Mouse (Mus musculus) kidney, postnatal 0 days (tissue): Measurements from ENCODE around the gene Tle3. TPM values are rescaled to one million over a fixed set of nuclear protein-coding genes. Genes with fewer than 3 reads are reported as not detected.
A peak's percentile ranks its signal among the peaks of the same experiment; 100 is the strongest.

ENCODE experiments used
- ATAC-seq: fragments of 200-750 bp; cut with Nextera tagmentation; replicated peaks from 2 replicates; pipeline ENCODE4 v1.8.0; 2017; ENCODE audit warnings: low read depth, moderate number of reproducible peaks, moderate TSS enrichment, moderate library complexity; ENCODE audit not compliant: low FRiP score
- DNase-seq: peaks from one replicate; pipeline ENCODE4 v3.0.0-alpha.2; 2016; ENCODE audit warnings: low spot score
- H3K27ac ChIP-seq: fragments of 300-500 bp; sonication (generic); 2 replicates; pipeline ENCODE4 v1.5.1; 2014; ENCODE audit warnings: mild to moderate bottlenecking
- H3K27me3 ChIP-seq: fragments of 300-500 bp; sonication (generic); 2 replicates; pipeline ENCODE4 v1.6.1; 2014; ENCODE audit warnings: low read length, mixed read lengths; ENCODE audit not compliant: insufficient read depth
- H3K36me3 ChIP-seq: fragments of 300-500 bp; sonication (generic); 2 replicates; pipeline ENCODE4 v1.6.1; 2014; ENCODE audit warnings: low read length, mixed read lengths; ENCODE audit not compliant: insufficient read depth
- H3K4me1 ChIP-seq: fragments of 300-500 bp; sonication (generic); replicated peaks from 2 replicates; pipeline ENCODE4 v1.6.1; 2014; ENCODE audit warnings: antibody characterized with exemption, low read length, mixed read lengths; ENCODE audit not compliant: insufficient read depth
- H3K4me2 ChIP-seq: fragments of 300-500 bp; sonication (generic); 2 replicates; pipeline ENCODE4 v1.6.1; 2014; ENCODE audit warnings: mild to moderate bottlenecking, low read length, moderate library complexity, mixed read lengths
- H3K4me3 ChIP-seq: fragments of 300-500 bp; sonication (generic); replicated peaks from 2 replicates; pipeline ENCODE4 v1.5.1; 2014; ENCODE audit warnings: low read depth, low read length
- H3K9ac ChIP-seq: fragments of 300-500 bp; sonication (generic); 2 replicates; pipeline ENCODE4 v1.6.1; 2014; ENCODE audit warnings: low read depth, low read length
- H3K9me3 ChIP-seq: fragments of 300-500 bp; sonication (generic); replicated peaks from 2 replicates; pipeline ENCODE4 v1.6.1; 2016; ENCODE audit warnings: low read length, inconsistent platforms, mixed read lengths
- CTCF ChIP-seq: IDR thresholded peaks from 2 replicates; pipeline ENCODE4 v1.5.1; 2016; ENCODE audit warnings: antibody characterized with exemption, low read depth, mild to moderate bottlenecking, moderate library complexity
- WGBS: fragments of 180-500 bp; shearing (Covaris S2); extraction: QIAGEN DNeasy Blood & Tissue Kit; methylation state at CpG from one replicate; pipeline ENCODE4 v1.1.7; 2014; 5-methylcytosine and 5-hydroxymethylcytosine counted together
- polyA plus RNA-seq: library from polyadenylated mRNA; unstranded; fragments of >200 nt; fragmentation: Nextera tagmentation; extraction: Ambion mirVana; gene quantifications from 2 replicates; pipeline ENCODE4 v1.2.1, GENCODE M21; 2015

The Tle3 gene
- 22.0 and 22.9 TPM in 2 replicates for polyA plus RNA-seq

- DNase-seq (peak; percentile 99), ATAC-seq (peak; percentile 67)
- 1% methylated on average over 35 of the region's 35 CpGs for WGBS
- H3K4me2 ChIP-seq = peak within 1 kb of the TSS; percentile 92
- no peaks in the 10 kb centered on the region for H3K9me3 ChIP-seq
- peaks cover 50% of the 10 kb centered on the region for H3K4me1 ChIP-seq
- H3K9ac ChIP-seq = peak within 1 kb of the TSS; percentile 94
- H3K4me3 ChIP-seq = peak within 1 kb of the TSS; percentile 80
- no peaks in the 10 kb centered on the region for H3K27me3 ChIP-seq
- peaks cover 10% of the 10 kb centered on the region; the same call in 1 of the 2 replicates for H3K36me3 ChIP-seq
- peak within 1 kb of the TSS; percentile 94 for H3K27ac ChIP-seq
- peak; percentile 69 for TF ChIP-seq CTCF
Observed at GRCm38 (mm10) chr9:61371755-61372509, at the start of gene Tle3. Tle3 (plus strand) TSS chr9:61372366.

GRCm38 (mm10) chr9:61323221-61323620, 48.9 kb upstream of the Tle3 start:
- H3K36me3 ChIP-seq = no peaks in the 10 kb centered on the region
- 77% methylated on average over 5 of the region's 5 CpGs for WGBS
- no peak overlapping the region for H3K4me3 ChIP-seq
- TF ChIP-seq CTCF = no peak
- H3K27ac ChIP-seq = no peak overlapping the region
- H3K9ac ChIP-seq = no peak overlapping the region
- no peaks in the 10 kb centered on the region for H3K4me1 ChIP-seq
- H3K4me2 ChIP-seq = no peak overlapping the region
- no peak for DNase-seq
- ATAC-seq = no peak
- no peaks in the 10 kb centered on the region for H3K9me3 ChIP-seq
- 0 out of 2 replicates have a peak, but pooled peaks cover 4% of the 10 kb centered on the region for H3K27me3 ChIP-seq

- 80% methylated on average over 3 of the region's 3 CpGs for WGBS
- Histone ChIP-seq H3K9me3 (no peaks in the 10 kb centered on the region), H3K27ac (no peak overlapping the region), H3K27me3 (peaks cover 4% of the 10 kb centered on the region; the same call in 1 of the 2 replicates), H3K4me1 (no peaks in the 10 kb centered on the region), H3K4me3 (no peak overlapping the region), H3K36me3 (no peaks in the 10 kb centered on the region), H3K4me2 (no peak overlapping the region), H3K9ac (no peak overlapping the region)
- DNase-seq = no peak
- no peak for ATAC-seq
- TF ChIP-seq CTCF = no peak
Observed at GRCm38 (mm10) chr9:61323879-61324278, 48.3 kb upstream of the Tle3 start.

GRCm38 (mm10) chr9:61324354-61324753, 47.8 kb upstream of the Tle3 start:
- Histone ChIP-seq H3K36me3 (no peaks in the 10 kb centered on the region), H3K27me3 (peaks cover 4% of the 10 kb centered on the region; the same call in 1 of the 2 replicates), H3K4me1 (no peaks in the 10 kb centered on the region), H3K9me3 (no peaks in the 10 kb centered on the region), H3K27ac (no peak overlapping the region), H3K4me3 (no peak overlapping the region), H3K4me2 (no peak overlapping the region), H3K9ac (no peak overlapping the region)
- DNase-seq = no peak
- ATAC-seq = no peak
- 39% methylated on average over 12 of the region's 12 CpGs for WGBS
- no peak for TF ChIP-seq CTCF

- Histone ChIP-seq H3K9ac (no peak overlapping the region), H3K4me2 (no peak overlapping the region), H3K36me3 (no peaks in the 10 kb centered on the region), H3K9me3 (no peaks in the 10 kb centered on the region), H3K4me3 (no peak overlapping the region), H3K27ac (no peak overlapping the region), H3K27me3 (peaks cover 4% of the 10 kb centered on the region; the same call in 1 of the 2 replicates), H3K4me1 (no peaks in the 10 kb centered on the region)
- WGBS = 64% methylated on average over 2 of the region's 2 CpGs
- no peak for ATAC-seq
- DNase-seq = no peak
- no peak for TF ChIP-seq CTCF
Observed at GRCm38 (mm10) chr9:61325012-61325411, 47.2 kb upstream of the Tle3 start.

- Histone ChIP-seq H3K27ac (no peak overlapping the region), H3K9ac (no peak overlapping the region), H3K4me3 (no peak overlapping the region), H3K4me2 (no peak overlapping the region), H3K4me1 (no peaks in the 10 kb centered on the region), H3K27me3 (peaks cover 4% of the 10 kb centered on the region; the same call in 1 of the 2 replicates), H3K36me3 (no peaks in the 10 kb centered on the region), H3K9me3 (no peaks in the 10 kb centered on the region)
- peak; percentile 40 for DNase-seq
- WGBS = 33% methylated on average over 7 of the region's 7 CpGs
- TF ChIP-seq CTCF = no peak
- ATAC-seq = no peak
Observed at GRCm38 (mm10) chr9:61325931-61326351, 46.2 kb upstream of the Tle3 start.
